Mouse (Mus musculus) granulocyte monocyte progenitor cell, adult 5-6 weeks (primary cell): Measurements from ENCODE around the gene Slc22a23. TPM values are rescaled to one million over a fixed set of nuclear protein-coding genes. Genes with fewer than 3 reads are reported as not detected.
"Not testable (repeated sequence)": the region's sequence is repeated elsewhere in the genome, so short reads cannot be mapped to it uniquely, and the experiment has no call there.

Experiments
- ATAC-seq: replicated peaks from 2 replicates; pipeline ENCODE4 v1.8.0; 2016; ENCODE audit warnings: mild to moderate bottlenecking, moderate TSS enrichment, inconsistent platforms; ENCODE audit not compliant: poor library complexity, severe bottlenecking
- total RNA-seq, 2 experiments: library from RNA; stranded (forward) in 1 of 2; stranded (reverse) in 1 of 2; fragments of 200-712, 200-1000 nt in 1 of 2; fragments of >200 nt in 1 of 2; fragmentation: Nextera tagmentation in 1 of 2; gene quantifications; 2 replicates each; pipeline ENCODE4 v1.2.3; 2014 to 2017

Slc22a23 gene
- total RNA-seq (2014; fragmentation: Nextera tagmentation) (not detected in 2 replicates), total RNA-seq (2017) (1.0 TPM in 1 of 2 replicates, not detected in the other)

- peak; percentile 78 for ATAC-seq
These were observed at the start of gene Slc22a23 for GRCm38 (mm10) chr13:34345128-34346085. Gene Slc22a23, minus strand, starts transcription at chr13:34345182.

DNA sequence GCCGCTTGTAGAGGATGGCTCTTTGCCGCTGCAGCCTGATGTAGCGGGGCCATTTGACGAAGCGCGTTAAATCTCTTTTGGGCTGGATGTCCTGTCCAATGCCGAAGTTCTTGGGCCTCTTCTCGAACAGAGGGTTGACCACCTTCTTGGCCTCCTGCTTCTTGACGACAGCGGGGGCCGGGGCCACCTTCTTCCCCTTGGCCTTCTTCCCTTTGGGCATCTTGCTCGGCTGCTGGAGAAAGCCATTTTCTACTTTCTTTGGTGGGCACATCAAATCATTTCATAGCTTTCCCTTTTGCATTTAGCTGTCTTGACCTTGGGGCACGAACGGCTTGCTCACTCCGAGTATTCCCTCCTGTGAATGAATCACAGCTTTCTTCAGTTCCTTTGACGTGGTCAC, 49.3 kb upstream of the Slc22a23 start:
- not testable (repeated sequence) for ATAC-seq

GRCm38 (mm10) chr13:34392376-34392775, 47.4 kb upstream of the Slc22a23 start:
- ATAC-seq = no peak

DNA sequence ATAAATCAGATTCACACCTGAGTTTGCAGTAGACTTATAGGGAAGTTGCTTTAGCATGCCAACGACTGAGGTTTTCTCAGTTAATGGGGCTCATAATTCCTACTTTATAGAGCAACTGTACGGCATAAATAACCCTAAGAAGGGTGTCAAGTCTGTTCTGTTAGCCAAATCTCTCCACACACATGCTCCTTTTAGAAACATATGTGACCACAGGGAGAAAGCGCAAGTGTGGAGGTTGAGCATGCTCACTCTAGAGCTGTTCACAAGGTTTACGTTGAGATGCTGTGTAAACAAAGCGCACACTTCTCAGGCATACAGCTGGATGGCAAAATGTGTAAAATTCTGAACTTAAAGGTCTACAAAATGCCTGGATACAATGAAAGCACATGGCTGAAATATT, 43.2 kb upstream of the Slc22a23 start:
- no peak for ATAC-seq

- no peak for ATAC-seq
These were observed 38.4 kb upstream of the Slc22a23 start for GRCm38 (mm10) chr13:34383416-34383815.

GRCm38 (mm10) chr13:34378926-34379325, 33.9 kb upstream of the Slc22a23 start:
- ATAC-seq = no peak

DNA sequence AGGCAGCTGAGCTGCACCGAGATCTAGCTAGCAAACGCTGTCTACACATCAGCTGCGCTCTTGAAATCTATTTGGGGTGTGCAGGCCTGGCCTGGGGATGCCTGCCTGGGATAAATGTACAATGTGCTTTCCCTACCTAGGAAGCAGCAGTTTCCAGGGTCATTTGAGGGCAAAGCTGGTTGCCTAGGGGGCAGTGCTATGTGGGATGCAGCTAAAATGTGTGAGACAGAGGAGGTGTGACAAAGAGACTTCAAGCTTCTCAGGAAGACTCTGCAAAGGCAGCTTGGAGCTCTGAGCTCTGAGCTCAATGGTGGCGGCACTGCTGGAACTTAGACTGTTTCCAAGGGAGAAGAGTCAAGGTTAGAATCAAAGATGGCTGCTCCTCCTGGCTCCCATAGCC, 30.2 kb upstream of the Slc22a23 start:
- ATAC-seq = no peak

DNA sequence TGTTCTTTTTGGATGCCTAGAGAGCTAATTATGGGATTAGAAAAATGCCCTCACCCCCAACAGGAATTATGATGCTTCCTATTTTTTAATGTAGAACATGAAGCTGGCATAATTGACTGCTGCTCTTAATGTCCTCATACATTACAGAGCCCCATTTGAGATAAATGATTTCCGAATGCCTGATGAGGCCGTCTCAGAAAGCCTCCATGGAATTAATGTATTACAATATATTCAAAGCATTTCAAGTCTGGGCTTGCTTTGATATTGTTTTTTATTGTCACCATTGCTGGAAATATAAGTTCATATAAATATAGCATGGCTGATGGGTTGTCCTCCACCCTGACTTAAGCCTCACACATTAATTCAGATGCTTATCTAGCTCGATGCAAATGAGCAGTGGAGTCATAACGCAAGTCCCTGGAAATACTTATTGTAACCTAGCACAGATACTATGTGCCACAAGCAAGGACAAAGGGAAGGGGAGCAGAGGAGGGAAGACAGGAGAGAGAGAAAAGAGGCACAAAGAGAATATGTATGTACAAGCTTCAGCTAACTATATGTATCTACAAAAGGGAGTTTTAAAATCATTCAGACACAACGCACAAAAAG, 28.0 kb upstream of the Slc22a23 start:
- ATAC-seq = no peak

GRCm38 (mm10) chr13:34371951-34372869, 27.2 kb upstream of the Slc22a23 start:
- no peak for ATAC-seq

DNA sequence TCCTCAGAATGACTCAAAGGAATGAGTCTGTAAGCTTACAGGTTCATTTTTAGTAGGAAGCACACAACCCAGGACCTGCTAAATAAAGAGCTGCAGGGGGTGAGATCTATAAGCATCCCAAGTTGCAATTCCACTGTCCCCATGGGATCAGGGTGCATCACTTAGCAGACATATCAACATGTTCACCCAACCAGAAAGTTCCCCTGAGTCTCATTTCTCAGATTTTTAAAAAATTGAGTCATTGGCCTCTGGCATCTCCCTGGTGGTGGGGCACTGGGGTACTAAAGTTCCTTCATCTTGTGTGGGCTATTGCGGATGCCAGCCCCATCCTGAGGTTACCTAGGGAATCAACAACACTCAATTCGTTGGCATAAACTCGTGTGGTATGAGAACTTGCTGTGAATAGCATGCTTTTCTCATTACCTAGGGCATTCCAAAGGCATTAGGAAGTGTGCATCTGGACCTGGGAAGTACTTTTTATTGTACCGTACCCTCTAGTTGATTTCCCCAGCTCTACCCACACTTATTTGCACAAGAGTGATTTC, 25.4 kb upstream of the Slc22a23 start:
- ATAC-seq = no peak

- ATAC-seq = no peak
These were observed 20.2 kb upstream of the Slc22a23 start for GRCm38 (mm10) chr13:34365226-34365625.

DNA sequence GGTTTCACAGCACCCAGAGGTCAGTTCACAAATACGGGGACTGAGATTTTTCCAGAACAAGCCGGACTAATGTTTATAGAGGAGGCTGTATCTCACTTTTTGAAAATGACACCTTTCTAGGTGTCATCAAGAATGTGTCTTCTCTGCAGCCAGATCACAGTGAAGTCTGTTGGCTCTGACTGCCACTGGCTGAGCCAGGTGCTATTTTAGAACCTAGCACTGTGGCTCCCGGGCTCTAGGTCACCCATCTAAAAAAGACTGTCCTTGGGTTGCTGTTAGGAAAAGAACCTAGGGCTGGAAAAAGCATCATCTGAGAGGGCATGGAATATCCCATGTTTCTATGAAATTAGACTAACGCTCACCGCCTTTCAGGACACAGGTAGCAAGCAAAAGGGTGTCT, 10.7 kb upstream of the Slc22a23 start:
- ATAC-seq = no peak

- no peak for ATAC-seq
These were observed 10.0 kb upstream of the Slc22a23 start for GRCm38 (mm10) chr13:34354830-34355624.

DNA sequence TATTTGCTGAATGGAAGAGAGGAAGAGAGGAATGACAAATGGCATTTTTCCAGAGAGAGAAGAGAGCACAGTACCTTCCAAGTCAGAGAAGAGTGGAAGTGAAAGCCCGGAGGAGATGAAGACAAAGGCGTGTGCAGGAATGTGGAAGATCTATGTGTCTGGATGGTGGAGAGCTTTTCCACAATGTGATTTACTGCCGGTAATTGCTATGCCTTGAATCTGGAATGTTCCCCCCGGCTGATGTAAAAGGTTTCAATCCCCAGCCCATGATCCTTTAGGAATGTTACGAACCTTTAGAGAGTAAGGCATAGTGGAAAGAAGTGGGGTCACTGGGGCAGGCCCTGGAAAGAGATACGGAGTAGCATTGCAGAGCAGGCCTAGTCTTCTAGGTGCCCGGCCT, 8.3 kb upstream of the Slc22a23 start:
- ATAC-seq = no peak

GRCm38 (mm10) chr13:34351437-34351836, 6.5 kb upstream of the Slc22a23 start:
- ATAC-seq = no peak

DNA sequence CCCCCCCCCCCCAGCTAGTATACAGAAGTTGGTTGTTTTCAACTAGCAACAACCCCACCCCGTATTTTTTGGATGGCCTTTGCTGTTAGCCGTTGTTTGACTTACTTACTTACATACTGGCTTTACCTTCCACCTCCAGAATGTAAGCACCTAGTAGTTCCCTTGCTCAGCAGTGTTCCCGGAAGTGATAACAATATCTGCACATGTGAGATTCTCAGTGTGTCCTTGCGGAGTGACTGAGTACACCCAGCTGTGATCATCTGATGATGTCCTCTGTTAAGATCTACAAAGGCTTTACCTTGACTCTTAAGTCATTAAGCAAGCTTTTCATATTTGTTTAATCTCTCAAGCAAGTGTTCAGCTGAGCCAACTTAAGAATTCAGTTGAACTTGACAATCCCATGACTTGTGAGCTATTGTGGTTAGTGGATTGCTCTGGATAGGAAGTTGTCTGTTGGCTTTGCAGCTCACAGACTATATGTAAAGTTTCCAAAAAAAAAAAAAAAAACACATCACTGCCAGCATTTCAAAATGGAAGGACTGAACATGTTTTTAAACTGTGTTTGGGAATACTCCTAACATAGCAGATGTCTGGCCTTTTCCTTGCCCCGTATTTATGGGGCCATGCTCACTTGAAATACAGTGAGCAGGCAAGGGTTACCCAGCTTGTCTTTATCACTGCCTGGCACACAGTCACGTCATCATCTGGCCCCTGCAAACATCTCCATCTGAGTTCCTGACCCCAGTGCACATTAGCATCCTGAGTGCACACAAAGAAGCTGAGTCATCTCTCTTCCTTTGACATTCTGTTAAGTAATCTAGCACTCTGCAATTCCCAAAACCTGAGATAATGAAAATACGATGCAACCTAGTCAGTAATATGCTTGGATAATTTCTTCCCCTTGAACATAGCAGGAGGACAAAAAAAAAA, 3.2 kb upstream of the Slc22a23 start:
- ATAC-seq = no peak

- ATAC-seq = no peak
These were observed 1.8 kb upstream of the Slc22a23 start for GRCm38 (mm10) chr13:34346748-34347147.

DNA sequence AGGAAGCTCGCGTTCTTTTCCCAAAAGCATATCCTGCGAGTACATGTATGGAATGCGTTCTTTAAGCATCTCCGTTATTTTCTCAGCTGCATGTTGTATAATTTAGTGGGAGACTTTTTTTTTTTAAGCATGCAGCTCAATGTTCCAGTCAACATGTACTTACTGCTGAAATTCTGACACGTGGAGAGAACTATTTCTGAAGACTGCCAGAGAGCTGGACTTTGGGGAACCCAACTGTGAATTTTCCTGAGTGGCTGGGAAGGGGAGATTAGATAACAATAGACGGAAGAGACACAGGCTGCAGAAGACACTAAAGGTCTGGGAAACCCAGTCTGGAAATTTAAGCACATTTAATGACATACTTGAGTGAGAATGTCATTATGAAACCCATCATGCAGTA, 1.3 kb upstream of the Slc22a23 start:
- no peak for ATAC-seq
